In the genomic region with DNA sequence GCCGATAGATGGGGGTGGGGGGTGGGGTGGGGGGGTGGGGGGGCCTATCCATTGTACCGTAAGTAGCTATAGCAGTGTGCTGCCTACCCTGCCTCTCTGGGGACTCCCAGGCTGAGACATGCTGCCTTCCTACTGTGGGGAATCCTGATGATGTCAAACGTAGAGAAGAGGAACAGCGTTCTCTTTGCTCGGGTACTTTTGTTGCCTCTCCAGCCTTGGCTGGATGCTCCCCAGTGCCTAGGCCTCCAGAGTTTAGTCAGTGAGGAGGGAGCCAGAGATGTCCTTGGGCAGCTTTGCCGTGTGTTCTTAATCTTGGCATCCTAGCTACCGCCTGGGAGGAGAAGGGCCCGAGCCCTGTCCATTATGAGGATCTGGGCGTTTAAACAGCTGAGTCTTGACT, we compare ENCODE assay signal across 14 mouse cellular contexts. TPM values are rescaled to one million over a fixed set of nuclear protein-coding genes. Genes with fewer than 3 reads are reported as not detected.
A peak's percentile ranks its signal among the peaks of the same experiment; 100 is the strongest.
DNase-seq lines count a peak whose midpoint lies in the region; ATAC-seq and TF ChIP-seq lines count a peak whose summit lies in the region.
"Had no signal": no experiment of that assay in that cellular context is flagged by ENCODE, and none has a peak within 500 bp of the region (broad histone marks: within the 10 kb centered on the region; RNA-seq: fewer than 3 reads in every experiment).

No protein-coding gene starts in this region.

- no peaks in the 10 kb centered on the region for H3K79me2 ChIP-seq in CH12.LX (replicated peaks; ENCODE audit: control insufficient read depth, extremely low read depth, insufficient read depth, poor library complexity, severe bottlenecking)

- no peak for TF ChIP-seq RAD21 in CH12.LX (IDR thresholded peaks at IDR 0.05; ENCODE audit: low read depth, low read length)

- in situ Hi-C loops in CH12.LX (cut with MboI; ENCODE audit: low pct_ligation_motif_present, low pct_unique_long_range_greater_than_20kb, low sequenced_read_pairs): no loop called here

- 0 out of 2 replicates have a peak, but pooled peaks have one; percentile 42 for ATAC-seq in forebrain, embryonic 13.5 days
- no peak for ATAC-seq in forebrain, embryonic 11.5 days (replicated peaks; ENCODE audit: low FRiP score)
- ATAC-seq in hindbrain, embryonic 16.5 days: peak; percentile 67; the same call in 1 of the 2 replicates
- ATAC-seq in hindbrain, embryonic 12.5 days (ENCODE audit: low FRiP score): no peak
- ATAC-seq in intestine, embryonic 16.5 days: no peak
- ATAC-seq: activated CD4-positive, CD25-positive, alpha-beta regulatory T cell, adult 4 months; CD4-positive, CD25-positive, alpha-beta regulatory T cell, adult 4 months had no signal

- no peak for TF ChIP-seq EP300 in CH12.LX (IDR thresholded peaks at IDR 0.05; ENCODE audit: low read length)

- 76% methylated on average over 9 of the region's 9 CpGs for WGBS in forebrain, embryonic 13.5 days
- 73% methylated on average over 9 of the region's 9 CpGs for WGBS in forebrain, embryonic 11.5 days
- 73% methylated on average over 9 of the region's 9 CpGs for WGBS in hindbrain, embryonic 16.5 days
- 60% methylated on average over 9 of the region's 9 CpGs for WGBS in hindbrain, embryonic 12.5 days
- WGBS in intestine, embryonic 16.5 days: 78% methylated on average over 9 of the region's 9 CpGs

- no peak for DNase-seq in forebrain, embryonic 11.5 days (ENCODE audit: low spot score)
- DNase-seq in CH12.LX (ENCODE audit: extremely low read depth): no peak
- peak; percentile 34 for DNase-seq in brain, adult 2 months (ENCODE audit: low read depth, low spot score)
- DNase-seq: kidney, adult 9 months; lung, embryonic 14.5 days; thymus, adult 2 months had no signal

- TF ChIP-seq POLR2A in CH12.LX (IDR thresholded peaks at IDR 0.05; ENCODE audit: low read depth, low read length): no peak

- peaks cover 12% of the 10 kb centered on the region for H3K4me1 ChIP-seq in forebrain, embryonic 13.5 days
- H3K4me1 ChIP-seq in forebrain, embryonic 11.5 days (replicated peaks; ENCODE audit: control insufficient read depth, insufficient read depth, low read length): peaks cover 2% of the 10 kb centered on the region; the same call in 1 of the 2 replicates
- peaks cover 6% of the 10 kb centered on the region for H3K4me1 ChIP-seq in hindbrain, embryonic 16.5 days (ENCODE audit: control insufficient read depth, insufficient read depth, low read depth, low read length)
- H3K4me1 ChIP-seq in hindbrain, embryonic 12.5 days: peaks cover 4% of the 10 kb centered on the region
- peaks cover 3 to 20% of the 10 kb centered on the region in 2 experiments; a peak in 3 of 4 replicates for H3K4me1 ChIP-seq in CH12.LX (ENCODE audit: control insufficient read depth in 1 of 2, insufficient read depth in 2 of 2)
- H3K4me1 ChIP-seq in intestine, embryonic 16.5 days (ENCODE audit: control insufficient read depth, insufficient read depth, low read length): peaks cover 5% of the 10 kb centered on the region

- H3K36me3 ChIP-seq in forebrain, embryonic 13.5 days (ENCODE audit: poor library complexity, severe bottlenecking): no peaks in the 10 kb centered on the region
- H3K36me3 ChIP-seq in forebrain, embryonic 11.5 days (ENCODE audit: control insufficient read depth, insufficient read depth, low read length): no peaks in the 10 kb centered on the region
- no peaks in the 10 kb centered on the region for H3K36me3 ChIP-seq in hindbrain, embryonic 16.5 days (ENCODE audit: control insufficient read depth, insufficient read depth, low read length)
- no peaks in the 10 kb centered on the region for H3K36me3 ChIP-seq in hindbrain, embryonic 12.5 days
- no peaks in the 10 kb centered on the region for H3K36me3 ChIP-seq in CH12.LX (replicated peaks in 1 of 2; ENCODE audit: control insufficient read depth in 1 of 2, insufficient read depth in 1 of 2, low read length in 1 of 2)
- no peaks in the 10 kb centered on the region for H3K36me3 ChIP-seq in intestine, embryonic 16.5 days (ENCODE audit: control insufficient read depth, insufficient read depth, low read length)

- H3K9me3 ChIP-seq in forebrain, embryonic 13.5 days (replicated peaks): peaks cover 7% of the 10 kb centered on the region; the same call in 1 of the 2 replicates
- H3K9me3 ChIP-seq in forebrain, embryonic 11.5 days (ENCODE audit: control insufficient read depth, low read length): no peaks in the 10 kb centered on the region
- no peaks in the 10 kb centered on the region for H3K9me3 ChIP-seq in hindbrain, embryonic 16.5 days (ENCODE audit: control insufficient read depth, low read length)
- no peaks in the 10 kb centered on the region; the same call in 1 of the 2 replicates for H3K9me3 ChIP-seq in hindbrain, embryonic 12.5 days (replicated peaks)
- no peaks in the 10 kb centered on the region for H3K9me3 ChIP-seq in CH12.LX (replicated peaks; ENCODE audit: low read length)
- H3K9me3 ChIP-seq in intestine, embryonic 16.5 days (ENCODE audit: control insufficient read depth, low read length): no peaks in the 10 kb centered on the region

- H3K4me3 ChIP-seq in forebrain, embryonic 13.5 days: no peak overlapping the region
- no peak overlapping the region for H3K4me3 ChIP-seq in forebrain, embryonic 11.5 days (ENCODE audit: low read depth, low read length)
- no peak overlapping the region for H3K4me3 ChIP-seq in hindbrain, embryonic 16.5 days (ENCODE audit: low read length)
- H3K4me3 ChIP-seq in hindbrain, embryonic 12.5 days: no peak overlapping the region
- H3K4me3 ChIP-seq in CH12.LX (replicated peaks in 1 of 3; ENCODE audit: low read depth in 2 of 3, low read length in 2 of 3, poor library complexity in 1 of 3): peak overlapping the region; percentile 1 to 37 (median 19)
- no peak overlapping the region for H3K4me3 ChIP-seq in intestine, embryonic 16.5 days (ENCODE audit: low read length)
- H3K4me3 ChIP-seq: erythroblast, embryonic 14.5 days had no signal

- H3K4me2 ChIP-seq in forebrain, embryonic 13.5 days: no peak overlapping the region
- H3K4me2 ChIP-seq in forebrain, embryonic 11.5 days (ENCODE audit: low read depth, low read length, severe bottlenecking): no peak overlapping the region
- H3K4me2 ChIP-seq in hindbrain, embryonic 16.5 days (ENCODE audit: low read length): no peak overlapping the region
- no peak overlapping the region for H3K4me2 ChIP-seq in hindbrain, embryonic 12.5 days (replicated peaks)
- peak overlapping the region; percentile 62 for H3K4me2 ChIP-seq in CH12.LX (ENCODE audit: insufficient read depth, low read depth, poor library complexity, severe bottlenecking)
- H3K4me2 ChIP-seq in intestine, embryonic 16.5 days (ENCODE audit: low read depth, low read length): no peak overlapping the region
- H3K4me2 ChIP-seq: hindbrain, embryonic 14.5 days; lung, embryonic 14.5 days had no signal

- dilution Hi-C loops in CH12.LX (cut with MboI; ENCODE audit: extremely low pct_ligation_motif_present, extremely low pct_unique_long_range_greater_than_20kb, low sequenced_read_pairs): no loop called here

- no peak overlapping the region for H3K9ac ChIP-seq in forebrain, embryonic 13.5 days
- no peak overlapping the region for H3K9ac ChIP-seq in forebrain, embryonic 11.5 days (ENCODE audit: low read length)
- H3K9ac ChIP-seq in hindbrain, embryonic 16.5 days (ENCODE audit: low read depth, low read length): no peak overlapping the region
- no peak overlapping the region for H3K9ac ChIP-seq in hindbrain, embryonic 12.5 days
- H3K9ac ChIP-seq in CH12.LX (ENCODE audit: insufficient read depth, low read depth): peak overlapping the region; percentile 34
- no peak overlapping the region for H3K9ac ChIP-seq in intestine, embryonic 16.5 days (ENCODE audit: low read depth, low read length)
- H3K9ac ChIP-seq: hindbrain, embryonic 14.5 days; lung, embryonic 14.5 days had no signal

- no peak for TF ChIP-seq CTCF in CH12.LX (conservative IDR thresholded peaks at IDR 0.05 in 1 of 2, IDR thresholded peaks at IDR 0.05 in 1 of 2; ENCODE audit: low read depth in 2 of 2, low read length in 2 of 2)

- no peaks in the 10 kb centered on the region for H3K27me3 ChIP-seq in forebrain, embryonic 13.5 days
- no peaks in the 10 kb centered on the region for H3K27me3 ChIP-seq in forebrain, embryonic 11.5 days (ENCODE audit: control insufficient read depth, insufficient read depth, low read length)
- H3K27me3 ChIP-seq in hindbrain, embryonic 16.5 days (replicated peaks; ENCODE audit: control insufficient read depth, insufficient read depth, low read length): no peaks in the 10 kb centered on the region
- no peaks in the 10 kb centered on the region for H3K27me3 ChIP-seq in hindbrain, embryonic 12.5 days
- no peaks in the 10 kb centered on the region for H3K27me3 ChIP-seq in CH12.LX (replicated peaks)
- no peaks in the 10 kb centered on the region for H3K27me3 ChIP-seq in intestine, embryonic 16.5 days (replicated peaks; ENCODE audit: control insufficient read depth, insufficient read depth, low read length)

- H3K27ac ChIP-seq in forebrain, embryonic 13.5 days: no peak overlapping the region
- H3K27ac ChIP-seq in forebrain, embryonic 11.5 days (ENCODE audit: low read depth, low read length): no peak overlapping the region
- H3K27ac ChIP-seq in hindbrain, embryonic 16.5 days (ENCODE audit: low read depth, low read length): peak overlapping the region; percentile 8; the same call in 1 of the 2 replicates
- H3K27ac ChIP-seq in hindbrain, embryonic 12.5 days: no peak overlapping the region
- H3K27ac ChIP-seq in CH12.LX (ENCODE audit: insufficient read depth, low read depth): no peak overlapping the region
- H3K27ac ChIP-seq in intestine, embryonic 16.5 days (ENCODE audit: low read length): no peak overlapping the region
- H3K27ac ChIP-seq: hindbrain, embryonic 14.5 days had no signal

TF ChIP-seq in CH12.LX, 34 proteins besides CTCF, POLR2A, EP300 and RAD21 (continues in another document):
- TF ChIP-seq MAX (IDR thresholded peaks at IDR 0.05; ENCODE audit: low read length): no peak
- peak; percentile 33; the same call in 1 of the 2 replicates for TF ChIP-seq MEF2A (IDR thresholded peaks at IDR 0.05; ENCODE audit: borderline replicate concordance, low read depth, low read length)
- peak; percentile 56; the same call in 1 of the 2 replicates for TF ChIP-seq SIN3A (IDR thresholded peaks at IDR 0.05; ENCODE audit: low read length)
- no peak for TF ChIP-seq MYC (IDR thresholded peaks at IDR 0.05; ENCODE audit: low read depth, low read length)
- no peak for TF ChIP-seq SMC3 (IDR thresholded peaks at IDR 0.05; ENCODE audit: low read depth, low read length)
- no peak for TF ChIP-seq ZKSCAN1 (IDR thresholded peaks at IDR 0.05; ENCODE audit: borderline replicate concordance, low read depth, low read length)

RNA-seq across cellular contexts. Expression of a gene that starts 41.1 kb away (rescaled TPM):
- 19.8 and 21.4 TPM in 2 replicates for polyA plus RNA-seq in forebrain, embryonic 13.5 days (2015; fragmentation: Nextera tagmentation; extraction: Ambion mirVana)
- polyA plus RNA-seq in forebrain, embryonic 11.5 days (2014; fragmentation: Nextera tagmentation; extraction: Ambion mirVana): 18.2 and 19.1 TPM in 2 replicates
- 22.1 and 24.7 TPM in 2 replicates for polyA plus RNA-seq in hindbrain, embryonic 16.5 days (2015; fragmentation: Nextera tagmentation; extraction: Ambion mirVana)
- 22.2 and 22.6 TPM in 2 replicates for polyA plus RNA-seq in hindbrain, embryonic 12.5 days (2016; fragmentation: Nextera tagmentation; extraction: Ambion mirVana)
- total RNA-seq in CH12.LX (2012; rRNA removed) (39.1 and 48.5 TPM in 2 replicates), CH12.LX (2014; rRNA removed) (99.7 and 105 TPM in 2 replicates)
- 66.2 and 68.5 TPM in 2 replicates for polyA plus RNA-seq in CH12.LX (2012; ENCODE audit: insufficient read length, low read depth)
- 30.3 and 37.3 TPM in 2 replicates for polyA plus RNA-seq in intestine, embryonic 16.5 days (2015; fragmentation: Nextera tagmentation; extraction: Ambion mirVana)

Comparison
In these comparisons a context has a peak if more than half of its experiments do, and no peak if none do; other contexts are left out.
1. ATAC-seq: peak in forebrain, embryonic 13.5 days (single experiment) and hindbrain, embryonic 16.5 days (single experiment); none in forebrain, embryonic 11.5 days (single experiment), hindbrain, embryonic 12.5 days (single experiment) and intestine, embryonic 16.5 days (single experiment).
2. H3K4me3 ChIP-seq: peak in CH12.LX (3 of 3); none in forebrain, embryonic 13.5 days (single experiment), forebrain, embryonic 11.5 days (single experiment), hindbrain, embryonic 16.5 days (single experiment), hindbrain, embryonic 12.5 days (single experiment) and intestine, embryonic 16.5 days (single experiment).